Mouse (Mus musculus) liver (tissue): Measurements from ENCODE around the gene Ccdc190.

Experiments used
- DNase-seq: peaks from one replicate; pipeline ENCODE4 v3.0.0-alpha.2; 2020; ENCODE audit warnings: mixed read lengths

The Ccdc190 gene

DNA sequence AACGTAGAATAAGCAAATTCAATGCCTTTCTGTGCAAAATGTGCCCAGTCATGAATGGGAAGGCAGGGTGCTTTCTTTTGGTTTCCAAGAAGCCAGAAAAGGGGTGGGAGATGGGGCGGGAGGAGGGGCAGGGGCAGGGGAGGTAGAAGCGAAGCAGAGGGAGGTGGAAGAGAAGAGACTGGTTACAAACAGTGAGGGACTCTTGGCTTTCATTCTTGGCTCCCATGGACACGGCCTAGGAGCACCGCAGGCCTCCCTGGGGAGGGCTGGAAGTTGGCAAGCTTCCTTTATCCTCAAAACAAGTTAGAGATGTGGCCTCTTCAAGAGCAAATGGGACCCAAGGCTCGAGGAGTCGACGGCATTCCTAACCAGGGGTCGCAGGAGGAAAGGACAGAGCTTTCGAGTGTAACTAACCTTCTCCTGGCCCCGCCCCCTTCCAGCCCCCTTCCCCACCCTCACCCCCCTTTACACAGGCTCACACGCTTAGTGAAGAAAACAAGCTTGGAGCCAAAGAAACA lies at the start of gene Ccdc190:
Ccdc190 (plus strand) TSS at position 195 of the 518 bp plus-strand sequence.
- no peak for DNase-seq

DNA sequence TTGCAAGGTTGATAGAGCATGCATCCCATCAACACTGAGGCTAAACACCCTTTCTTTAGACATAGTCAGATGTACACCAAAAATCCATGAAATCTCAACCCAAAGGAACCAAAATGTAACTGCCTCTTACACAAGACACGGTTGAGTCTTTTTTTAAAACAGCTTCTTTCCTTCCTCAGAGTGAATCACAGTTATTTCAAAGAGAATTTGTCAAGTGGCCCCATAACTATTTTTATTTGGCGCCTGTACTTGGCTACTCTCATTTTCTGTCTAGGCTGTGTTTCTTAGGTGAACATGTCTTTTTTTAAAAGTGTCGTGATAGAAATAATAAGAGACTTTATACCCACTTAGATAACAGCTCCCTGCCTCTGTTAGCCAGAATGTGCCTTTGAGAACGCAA lies 49.4 kb upstream of the Ccdc190 start:
- no peak for DNase-seq

DNA sequence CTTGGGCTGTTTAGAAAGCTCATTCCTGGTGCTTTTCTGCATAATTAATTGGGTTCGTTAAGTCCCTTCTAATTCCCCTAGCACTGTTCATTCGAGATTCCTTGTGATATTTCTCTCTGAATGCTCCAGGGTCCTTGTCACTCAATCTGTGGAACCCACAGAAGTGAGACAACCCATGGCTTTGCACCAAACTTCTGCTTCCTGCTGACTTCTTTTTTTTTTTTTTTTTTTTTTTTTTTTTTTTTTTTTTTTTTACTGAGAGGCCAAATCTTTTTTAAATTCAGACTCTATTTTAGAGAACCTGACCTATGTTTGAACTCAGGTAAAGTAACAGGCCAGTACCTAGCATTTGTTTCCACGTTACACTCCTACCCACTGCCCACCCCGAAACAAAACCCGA lies 48.3 kb upstream of the Ccdc190 start:
- DNase-seq: no peak

DNA sequence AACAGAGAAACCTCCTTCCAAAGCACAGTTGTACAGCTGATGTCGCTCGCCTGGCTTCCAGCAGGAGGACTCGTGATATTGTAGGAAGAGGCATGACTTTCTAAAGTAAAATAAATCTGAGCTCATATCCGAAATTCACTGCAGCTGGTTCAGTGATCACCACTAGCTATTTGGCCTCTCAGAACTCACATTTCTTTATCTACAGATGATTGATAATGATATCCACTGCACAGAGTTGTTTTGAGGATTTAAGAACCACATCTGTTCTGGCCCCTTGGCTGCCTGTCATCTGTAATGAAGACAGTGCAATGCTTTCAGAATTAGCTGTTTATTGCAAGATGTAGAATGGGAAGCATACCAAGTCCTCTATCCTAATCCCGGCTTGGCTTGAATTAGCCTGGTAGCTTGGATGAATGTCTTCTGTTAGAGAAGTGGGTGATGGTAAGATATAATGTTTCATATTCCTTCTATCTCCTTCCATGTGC lies 45.3 kb upstream of the Ccdc190 start:
- peak; percentile 6 for DNase-seq

DNA sequence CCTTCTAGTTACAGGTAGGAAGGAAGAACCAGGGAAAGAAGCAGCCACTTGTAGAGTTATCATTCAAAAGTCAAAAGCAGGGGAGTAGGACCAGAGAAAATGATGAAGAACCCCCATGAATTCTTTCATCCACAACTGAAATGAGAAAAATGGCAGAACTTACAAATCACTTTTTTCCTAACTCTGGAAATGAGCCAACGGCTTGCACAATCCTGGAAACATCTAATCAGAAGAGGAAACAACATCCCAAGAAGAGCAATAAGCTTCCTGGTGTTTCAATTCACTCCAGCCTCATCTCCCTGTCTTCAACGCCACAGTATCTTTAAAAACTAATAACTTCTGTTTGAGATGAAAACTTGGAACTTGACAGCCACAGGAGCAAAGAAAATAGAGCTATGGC lies 39.2 kb upstream of the Ccdc190 start:
- DNase-seq: no peak

DNA sequence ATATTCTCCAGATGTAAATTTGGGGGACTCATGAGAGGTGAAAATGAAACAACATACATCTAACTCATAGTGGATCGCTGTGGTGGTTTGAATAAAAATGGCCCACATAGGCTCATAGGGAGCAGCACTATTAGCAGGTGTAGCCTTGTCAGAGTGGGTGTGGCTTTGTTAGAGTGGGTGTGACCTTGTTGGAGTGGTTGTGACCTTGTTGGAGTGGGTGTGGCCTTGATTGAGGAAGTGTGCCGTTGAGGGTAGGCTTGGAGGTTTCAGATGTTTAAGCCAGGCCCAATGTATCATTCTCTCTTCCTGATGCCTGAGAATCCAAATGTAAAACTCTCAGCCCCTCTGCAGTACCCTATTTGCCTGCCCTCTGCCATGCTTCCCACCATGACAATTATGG lies 34.5 kb upstream of the Ccdc190 start:
- no peak for DNase-seq

DNA sequence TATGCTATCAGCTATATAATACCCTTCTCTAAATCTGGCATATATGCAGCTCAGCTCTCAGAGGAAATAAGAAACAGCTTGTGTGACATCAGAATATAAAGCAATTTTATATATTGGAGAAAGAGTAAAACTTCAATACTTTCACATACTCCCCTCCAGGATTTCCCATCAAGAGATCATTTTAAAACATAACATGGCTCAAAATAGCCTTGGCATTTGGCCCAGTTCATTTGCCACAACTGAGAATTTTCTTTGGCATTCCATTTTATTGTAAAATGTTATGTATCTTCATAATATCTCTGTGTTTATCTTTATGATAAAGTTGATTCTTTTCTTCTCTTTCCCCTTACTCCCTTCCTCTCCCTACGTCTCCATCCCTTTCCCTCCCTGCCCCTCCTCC lies 32.8 kb upstream of the Ccdc190 start:
- DNase-seq: no peak

DNA sequence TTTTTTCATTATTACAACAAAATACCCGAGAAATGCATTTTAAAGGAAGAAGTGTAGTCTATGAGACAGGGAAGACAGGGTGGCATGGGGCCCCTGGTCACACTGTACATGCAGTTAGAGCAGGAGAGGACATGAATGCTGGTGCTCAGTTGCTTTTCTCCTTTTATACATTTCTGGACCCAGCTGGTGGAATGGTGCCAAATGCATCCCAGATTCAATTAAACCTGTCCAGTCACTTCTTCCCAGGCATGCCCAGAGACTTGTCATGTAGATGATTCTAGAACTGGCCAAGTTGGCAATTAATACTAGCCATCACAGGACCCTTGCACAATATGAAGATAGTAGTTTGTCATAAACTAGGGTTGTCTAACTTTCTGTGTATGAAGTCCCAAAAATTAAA lies 30.5 kb upstream of the Ccdc190 start:
- no peak for DNase-seq

DNA sequence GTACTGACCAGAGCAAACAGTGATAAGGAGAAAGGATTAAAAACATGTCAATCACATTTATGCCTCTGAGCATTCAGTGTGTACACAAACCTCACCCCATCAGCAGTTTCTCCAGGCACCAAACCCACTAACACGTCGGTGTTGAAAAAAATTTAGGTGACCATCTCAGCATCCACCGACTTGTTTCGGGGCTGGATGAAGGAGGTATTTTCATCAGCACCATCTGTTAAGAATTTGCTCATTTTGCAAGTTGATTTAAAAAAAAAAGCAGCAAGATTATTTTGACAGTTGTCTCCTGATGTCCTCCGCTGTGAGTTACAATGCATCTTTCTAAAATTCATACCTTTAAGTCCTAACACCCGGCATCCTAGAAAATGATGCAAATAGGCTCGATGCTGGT lies 29.8 kb upstream of the Ccdc190 start:
- DNase-seq: no peak

DNA sequence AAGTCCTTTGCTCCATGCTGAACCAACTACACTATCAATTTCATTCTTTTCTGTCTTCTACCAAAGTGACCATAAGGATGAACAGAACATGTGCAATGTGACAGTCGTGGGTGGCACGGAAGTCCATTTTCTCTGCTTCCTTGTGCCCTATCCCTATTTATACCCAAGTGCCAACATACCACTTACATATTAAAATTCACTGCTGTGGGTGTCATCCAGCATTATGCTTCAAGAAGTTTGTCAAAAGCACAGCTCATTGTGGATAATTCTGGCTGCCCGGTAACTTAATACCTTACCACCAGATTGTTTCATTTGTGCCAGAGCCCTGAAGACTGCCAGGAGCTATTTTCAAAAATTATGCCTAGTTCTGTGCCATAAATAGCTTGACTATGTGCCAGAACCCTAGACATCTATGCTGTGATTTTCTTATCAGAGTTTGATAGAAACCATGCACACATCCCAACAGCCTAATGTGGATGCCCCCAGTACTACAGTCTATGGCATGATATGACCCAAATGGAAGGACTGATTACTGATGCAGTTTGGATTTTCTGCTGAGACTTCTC lies 27.6 kb upstream of the Ccdc190 start:
- no peak for DNase-seq

DNA sequence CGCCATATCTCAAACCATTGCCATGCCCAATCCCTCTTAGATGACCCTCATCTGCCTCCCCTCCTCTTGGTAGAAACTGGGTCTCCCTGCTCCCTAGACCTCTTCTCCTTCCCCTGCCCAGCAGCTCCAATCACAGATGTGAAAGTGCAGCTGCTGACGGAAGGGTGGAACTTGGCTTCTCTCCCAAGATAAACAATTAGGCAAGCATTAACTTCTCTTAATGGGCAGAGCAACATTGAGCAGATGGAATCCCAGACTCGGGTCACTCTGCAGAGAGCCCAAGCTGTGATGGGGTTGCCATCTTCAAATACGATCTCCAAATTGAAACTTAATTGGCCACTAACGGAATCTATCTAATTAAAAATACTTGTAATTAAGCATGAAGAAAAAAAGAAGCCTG lies 19.3 kb upstream of the Ccdc190 start:
- no peak for DNase-seq

DNA sequence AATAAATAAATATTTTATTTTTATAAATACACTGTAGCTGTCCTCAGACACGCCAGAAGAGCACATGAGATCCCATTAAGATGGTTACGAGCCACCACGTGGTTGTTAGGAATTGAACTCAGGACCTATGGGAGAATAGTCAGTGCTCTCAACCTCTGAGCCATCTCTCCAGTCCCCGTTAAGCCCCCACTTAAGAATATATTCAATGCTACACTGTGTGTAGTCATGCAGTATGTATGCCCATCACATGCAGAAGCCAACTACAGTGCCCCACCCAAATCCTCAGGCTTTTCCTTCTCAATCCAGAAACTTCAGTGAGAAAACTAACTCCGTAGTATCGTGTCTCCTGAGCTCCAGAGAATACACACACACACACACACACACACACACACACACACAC lies 18.8 kb upstream of the Ccdc190 start:
- DNase-seq: no peak

DNA sequence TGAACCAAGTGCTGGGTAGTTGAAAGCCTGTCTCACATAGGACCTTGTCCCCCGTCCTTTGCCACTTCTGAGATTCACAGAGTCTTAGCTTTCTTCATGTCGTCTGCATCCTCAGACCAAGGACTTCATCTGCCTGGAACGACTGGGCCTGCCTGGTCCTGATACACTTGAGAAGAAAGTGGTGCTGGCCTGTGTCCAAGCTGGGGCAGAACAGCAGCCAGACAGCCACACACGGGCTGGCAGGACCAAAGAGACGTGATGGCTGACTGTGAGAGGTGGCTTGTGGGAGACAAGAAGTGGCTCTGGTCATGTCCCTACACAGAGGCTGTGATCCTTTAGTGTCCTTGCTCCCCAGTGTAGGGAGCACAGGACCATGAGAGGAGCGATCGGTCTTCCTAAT lies 17.7 kb upstream of the Ccdc190 start:
- DNase-seq: no peak

DNA sequence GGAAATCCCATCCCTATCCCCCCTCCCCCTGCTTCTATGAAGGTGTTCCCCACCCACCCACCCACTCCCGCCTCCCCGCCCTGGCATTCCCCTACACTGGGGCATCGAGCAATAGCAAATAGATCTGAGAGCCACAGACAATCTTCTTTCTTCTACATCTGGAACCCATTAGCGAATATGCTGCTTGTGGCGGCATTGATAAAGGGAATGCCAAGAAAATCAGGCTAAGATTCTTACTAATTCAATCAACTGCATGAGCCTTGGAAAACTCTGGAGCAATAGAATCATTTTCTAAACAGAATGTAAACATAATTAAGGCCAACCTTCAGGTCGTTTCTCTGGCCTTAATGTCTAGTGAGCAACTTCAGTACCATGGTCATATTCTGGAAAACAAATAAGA lies 16.9 kb upstream of the Ccdc190 start:
- no peak for DNase-seq

DNA sequence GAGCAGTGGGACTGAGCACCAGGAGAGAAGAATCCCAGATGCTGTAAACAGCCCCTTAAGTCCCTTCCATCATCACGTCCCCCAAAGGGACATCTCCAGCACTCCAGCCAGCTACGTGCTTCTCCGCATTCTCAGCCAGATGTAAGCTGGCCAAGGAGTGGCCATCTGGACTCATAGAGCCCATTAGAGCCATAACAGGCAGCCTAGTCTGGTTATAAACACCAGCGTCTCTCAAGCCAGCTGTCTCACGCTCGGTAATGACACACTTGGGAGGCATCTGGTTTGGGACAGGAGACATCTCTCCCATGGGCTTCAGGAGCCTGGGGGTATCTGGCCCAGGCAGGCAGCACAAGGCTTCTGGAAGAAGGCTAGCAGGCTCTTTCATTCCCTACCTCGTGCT lies 11.8 kb upstream of the Ccdc190 start:
- no peak for DNase-seq

DNA sequence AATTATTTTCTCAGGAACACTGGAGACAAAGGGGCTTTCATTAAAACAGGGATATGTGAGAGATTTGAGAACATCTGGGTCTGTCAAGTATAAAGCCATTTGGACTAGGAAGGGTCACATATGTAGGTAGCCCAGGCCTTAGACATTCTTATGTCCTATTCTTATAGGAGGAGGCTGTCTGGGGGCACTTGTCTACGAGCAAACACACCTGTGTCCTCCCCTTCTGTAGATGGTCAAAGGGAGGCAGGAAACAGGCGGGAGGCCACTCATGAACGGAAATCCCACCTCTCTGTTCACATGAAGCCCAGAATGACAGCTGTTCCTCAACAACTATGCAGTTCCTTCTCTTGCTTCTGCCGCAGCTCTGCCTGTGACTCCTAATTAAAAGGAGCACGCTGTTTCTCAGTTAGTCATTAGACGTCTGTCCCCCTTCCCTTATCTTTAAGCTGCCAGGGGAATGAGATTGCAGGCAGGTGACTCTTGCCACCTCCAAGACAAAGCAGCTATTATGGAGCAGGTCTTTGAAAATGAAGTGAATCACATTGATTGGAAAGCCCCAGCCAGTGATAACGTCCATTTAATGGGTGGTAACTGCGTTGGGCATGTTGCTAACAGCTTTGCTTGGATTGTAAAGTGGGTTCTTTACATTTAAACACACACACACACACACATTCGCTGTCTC lies 11.2 kb upstream of the Ccdc190 start:
- no peak for DNase-seq

DNA sequence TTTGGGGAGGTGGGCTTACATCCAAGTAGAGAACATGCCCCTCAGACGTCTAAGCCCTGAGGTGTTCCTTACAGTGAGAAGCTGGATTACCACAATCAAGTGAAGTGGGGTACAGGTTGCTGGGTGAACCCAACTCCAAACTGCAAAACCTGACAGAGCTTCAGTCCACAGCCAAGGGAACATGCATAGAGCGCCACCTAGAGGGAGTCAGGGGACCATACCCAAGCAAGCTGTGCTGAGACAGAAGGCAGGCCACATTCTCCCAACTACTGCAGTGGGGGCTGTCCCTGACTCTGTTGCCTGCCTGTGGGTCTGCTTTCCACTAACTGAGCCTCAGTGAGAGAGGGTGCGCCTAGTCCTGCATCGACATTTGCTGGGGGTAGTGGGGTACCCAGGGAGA lies 10.4 kb upstream of the Ccdc190 start:
- DNase-seq: peak; percentile 12

DNA sequence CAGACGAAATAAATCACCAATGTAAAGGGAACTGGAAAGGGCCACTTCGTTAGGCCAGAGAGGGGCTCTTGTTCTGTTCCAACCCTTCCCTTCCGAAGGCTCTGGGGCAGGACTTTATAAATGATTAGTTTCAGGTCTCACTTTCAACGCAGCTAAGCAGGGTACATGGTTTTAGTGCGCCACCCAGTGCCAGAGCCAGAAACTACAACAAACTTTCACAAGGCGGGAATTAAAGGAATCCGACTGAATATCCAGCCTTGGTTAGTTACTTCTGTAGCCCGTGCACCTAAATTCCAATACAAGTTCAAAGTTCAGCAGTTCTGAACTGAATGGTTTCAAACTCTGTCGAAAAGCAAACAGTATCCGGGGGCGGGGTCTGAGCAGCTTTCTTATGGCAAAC lies 9.2 kb upstream of the Ccdc190 start:
- DNase-seq: peak; percentile 68

DNA sequence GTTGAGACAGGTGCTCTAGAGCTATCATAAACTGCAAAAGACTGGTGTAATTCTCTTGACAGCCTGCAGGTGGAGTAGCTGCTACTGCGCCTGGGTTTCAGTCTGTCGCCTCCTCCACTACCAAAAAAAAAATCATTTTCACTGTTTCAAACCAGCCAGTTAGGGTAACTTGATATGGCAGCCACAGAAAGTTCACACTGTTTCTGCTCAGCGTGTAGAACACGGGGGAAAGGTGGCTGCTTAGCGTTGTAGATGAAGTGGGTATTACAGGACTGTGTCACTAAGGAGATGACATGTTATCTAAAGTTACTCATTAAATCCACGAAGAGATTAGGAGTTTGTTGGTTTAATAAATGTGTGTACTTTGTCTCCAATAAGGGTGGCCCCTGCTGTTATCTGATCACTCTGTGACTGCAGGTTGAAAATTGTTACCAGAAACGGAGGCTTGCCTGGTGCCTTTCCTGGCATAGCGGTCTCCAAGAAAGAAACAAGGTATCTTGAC lies 6.7 kb upstream of the Ccdc190 start:
- DNase-seq: peak; percentile 13

DNA sequence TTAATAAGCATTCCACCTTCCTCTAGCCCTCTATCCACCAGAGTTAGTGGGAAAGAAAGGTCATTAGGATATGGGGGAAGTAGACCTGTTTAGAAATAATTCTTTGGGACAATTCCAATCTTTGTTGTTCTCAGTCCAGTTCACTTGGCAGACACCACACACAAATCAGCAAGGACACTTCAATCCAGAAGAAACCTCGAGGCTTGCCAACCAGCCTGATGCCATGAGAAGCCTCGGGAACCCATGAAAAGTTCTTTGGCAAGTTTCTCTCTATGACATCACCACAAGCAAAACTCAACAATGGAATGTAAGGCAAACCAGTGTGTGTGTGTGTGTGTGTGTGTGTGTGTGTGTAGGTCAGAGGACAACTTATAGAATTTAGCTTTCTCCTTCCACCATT lies 3.9 kb upstream of the Ccdc190 start:
- no peak for DNase-seq

DNA sequence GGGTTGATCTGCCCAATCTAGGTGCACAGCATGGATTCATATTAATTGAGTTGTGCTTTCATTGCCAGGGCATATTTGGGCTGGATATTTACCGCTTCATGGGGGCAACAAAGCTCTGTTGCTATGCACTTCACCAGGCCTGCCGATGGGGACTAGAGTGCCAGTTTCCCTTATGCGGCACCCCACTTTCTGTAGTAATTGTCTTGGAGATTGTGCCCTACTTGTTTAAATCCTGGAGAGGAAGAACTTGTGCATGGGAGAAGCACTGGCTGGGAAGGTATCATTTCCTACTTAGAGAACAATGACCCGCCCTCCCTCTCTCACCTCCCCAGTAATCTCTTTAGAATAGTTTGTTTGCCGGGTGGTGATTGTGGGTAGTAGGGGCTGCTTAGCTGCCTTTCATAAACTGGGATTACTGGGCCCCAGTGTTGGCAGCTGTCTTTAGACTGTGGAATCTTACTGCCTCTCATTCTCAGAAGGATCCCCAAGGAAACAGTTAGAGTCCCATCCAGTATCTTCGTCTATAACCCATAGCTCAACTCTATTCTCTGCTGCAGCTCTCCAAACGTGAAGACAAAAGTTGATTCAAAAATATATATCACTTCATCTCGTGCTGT lies 587 bp upstream of the Ccdc190 start:
- DNase-seq: no peak

DNA sequence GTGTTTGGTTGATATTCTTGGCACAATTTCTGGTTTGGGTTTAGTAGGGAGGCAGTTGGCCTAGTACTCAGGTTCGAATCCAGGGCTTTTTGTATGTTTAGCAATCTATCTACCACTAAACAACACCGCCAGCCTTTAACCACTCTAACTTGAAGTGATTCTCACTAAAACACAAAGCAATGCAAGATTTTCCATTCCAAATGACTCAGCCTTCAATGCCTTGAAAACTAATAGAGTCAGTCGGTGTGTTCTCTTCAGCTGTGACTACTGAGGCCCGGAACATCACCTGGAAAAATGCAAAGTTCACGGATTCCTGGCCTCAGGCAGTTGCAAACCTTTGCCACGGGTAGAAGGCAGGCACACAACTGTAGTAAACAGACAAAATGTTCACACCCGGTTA lies 3.2 kb downstream of the Ccdc190 start:
- no peak for DNase-seq

DNA sequence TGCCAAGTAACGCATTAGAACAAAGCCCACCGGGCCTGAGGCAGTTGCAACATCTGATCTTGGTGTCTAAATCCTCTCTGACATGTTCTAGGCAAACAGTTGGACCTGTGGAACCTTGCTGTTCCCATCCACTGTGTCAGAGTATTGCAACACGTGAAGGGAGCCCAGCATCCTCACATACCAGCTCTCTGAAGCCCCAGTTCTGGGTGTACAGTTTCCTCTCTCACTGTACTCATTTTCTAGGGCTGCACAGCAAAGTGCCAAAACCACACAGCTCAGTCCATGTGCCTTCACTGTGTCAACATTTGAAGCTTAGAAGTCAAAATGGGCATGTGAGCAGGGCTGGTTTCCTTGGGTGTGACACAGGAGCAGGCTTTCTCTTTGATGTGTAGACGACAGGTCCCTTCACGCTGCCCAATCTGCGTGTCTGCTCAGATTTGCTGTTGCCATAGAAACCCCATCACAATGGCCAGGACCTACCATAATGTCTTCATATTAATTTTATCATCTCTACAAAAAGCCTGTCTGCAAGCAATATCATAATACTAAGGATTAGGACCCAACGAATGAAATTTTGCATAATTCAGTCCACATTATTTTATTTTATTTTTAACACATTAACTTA lies 3.8 kb downstream of the Ccdc190 start:
- DNase-seq: no peak
